Mouse (Mus musculus) bone marrow macrophage, adult 2 months (primary cell): Measurements from ENCODE around the gene Acox1.

Source experiments
- CTCF ChIP-seq: IDR thresholded peaks from 2 replicates; pipeline ENCODE4 v1.5.1; 2012; ENCODE audit warnings: low read depth, mild to moderate bottlenecking, low read length, moderate library complexity
- POLR2A ChIP-seq: IDR thresholded peaks from 2 replicates; pipeline ENCODE4 v1.6.1; 2012; ENCODE audit warnings: mild to moderate bottlenecking, low read depth, low read length, borderline replicate concordance

DNA sequence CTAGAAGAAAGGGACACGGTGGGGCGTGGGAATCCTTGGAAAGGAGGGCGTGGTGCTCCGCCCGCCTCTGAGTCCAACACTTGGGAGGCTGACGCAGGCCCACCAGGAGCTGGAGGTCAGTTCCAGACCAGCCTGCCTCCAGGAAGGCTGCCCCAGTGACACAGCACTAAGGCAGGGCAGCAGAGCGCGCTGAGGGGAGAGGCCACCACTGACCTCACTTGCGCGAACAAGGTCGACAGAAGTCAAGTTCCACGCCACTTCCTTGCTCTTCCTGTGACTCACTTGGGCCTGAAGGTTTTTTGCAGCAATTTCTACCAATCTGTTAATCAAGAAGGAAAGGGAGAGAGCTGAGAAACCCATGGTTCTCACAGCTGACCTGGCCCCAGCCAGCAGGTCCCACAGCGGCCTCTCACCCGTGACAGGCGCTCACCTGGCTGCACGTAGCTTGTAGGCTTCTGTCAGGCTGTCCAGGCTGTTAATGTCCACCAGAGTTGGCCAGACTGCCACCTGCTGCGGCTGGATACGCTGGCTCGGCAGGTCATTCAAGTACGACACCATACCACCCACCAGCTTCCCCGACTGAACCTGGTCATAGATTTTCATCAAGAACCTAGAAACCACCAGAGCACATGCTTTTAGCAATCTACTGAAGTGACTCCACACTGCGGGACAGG lies 23.9 kb downstream of the Acox1 start:
- TF ChIP-seq CTCF (no peak), POLR2A (no peak)
